Mouse (Mus musculus) yolk sac, embryonic 10.5 days (tissue): ENCODE data around the gene Sptlc2.
"Not testable (repeated sequence)": the region's sequence is repeated elsewhere in the genome, so short reads cannot be mapped to it uniquely, and the experiment has no call there.

Experiments used
- DNase-seq: peaks from one replicate; pipeline ENCODE4 v3.0.0-alpha.2; 2017; ENCODE audit warnings: low spot score

Gene Sptlc2

GRCm38 (mm10) chr12:87331053-87331456, 57.1 kb downstream of the Sptlc2 start:
- DNase-seq = no peak

GRCm38 (mm10) chr12:87330213-87330612, 57.9 kb downstream of the Sptlc2 start:
- no peak for DNase-seq

GRCm38 (mm10) chr12:87328025-87328424, 60.1 kb downstream of the Sptlc2 start:
- no peak for DNase-seq

GRCm38 (mm10) chr12:87327610-87328009, 60.5 kb downstream of the Sptlc2 start:
- DNase-seq = no peak

GRCm38 (mm10) chr12:87325452-87325851, 62.7 kb downstream of the Sptlc2 start:
- no peak for DNase-seq

GRCm38 (mm10) chr12:87319229-87319628, 68.9 kb downstream of the Sptlc2 start:
- DNase-seq = no peak

GRCm38 (mm10) chr12:87317951-87318350, 70.2 kb downstream of the Sptlc2 start:
- DNase-seq = no peak

- no peak for DNase-seq
Observed at GRCm38 (mm10) chr12:87313098-87313497, 75.1 kb downstream of the Sptlc2 start.

- not testable (repeated sequence) for DNase-seq
Observed at GRCm38 (mm10) chr12:87306584-87306844, 81.6 kb downstream of the Sptlc2 start.

GRCm38 (mm10) chr12:87305767-87306583, 82.2 kb downstream of the Sptlc2 start:
- DNase-seq = no peak

- DNase-seq = no peak
Observed at GRCm38 (mm10) chr12:87301189-87301588, 87.0 kb downstream of the Sptlc2 start.

GRCm38 (mm10) chr12:87300441-87300690, 87.8 kb downstream of the Sptlc2 start:
- DNase-seq = no peak

GRCm38 (mm10) chr12:87299657-87300440, 88.3 kb downstream of the Sptlc2 start, which contains the start of gene Ism2:
Gene Ism2 (minus strand): TSS chr12:87299705.
- peak; percentile 71 for DNase-seq

GRCm38 (mm10) chr12:87299037-87299656, 89.0 kb downstream of the Sptlc2 start:
- DNase-seq = peak; percentile 15

GRCm38 (mm10) chr12:87293934-87294333, 94.2 kb downstream of the Sptlc2 start:
- no peak for DNase-seq

GRCm38 (mm10) chr12:87289100-87289499, 99.1 kb downstream of the Sptlc2 start:
- DNase-seq = no peak

- no peak for DNase-seq
Observed at GRCm38 (mm10) chr12:87284726-87285125, 103.4 kb downstream of the Sptlc2 start.

- DNase-seq = no peak
Observed at GRCm38 (mm10) chr12:87284268-87284667, 103.9 kb downstream of the Sptlc2 start.

- DNase-seq = no peak
Observed at GRCm38 (mm10) chr12:87283706-87284105, 104.4 kb downstream of the Sptlc2 start.

GRCm38 (mm10) chr12:87282743-87283142, 105.4 kb downstream of the Sptlc2 start:
- no peak for DNase-seq

- no peak for DNase-seq
Observed at GRCm38 (mm10) chr12:87281766-87282165, 106.4 kb downstream of the Sptlc2 start.

GRCm38 (mm10) chr12:87279879-87280278, 108.3 kb downstream of the Sptlc2 start:
- no peak for DNase-seq

- no peak for DNase-seq
Observed at GRCm38 (mm10) chr12:87279350-87279749, 108.8 kb downstream of the Sptlc2 start.
